Mouse (Mus musculus): ENCODE data around the gene Hint1.

DNA sequence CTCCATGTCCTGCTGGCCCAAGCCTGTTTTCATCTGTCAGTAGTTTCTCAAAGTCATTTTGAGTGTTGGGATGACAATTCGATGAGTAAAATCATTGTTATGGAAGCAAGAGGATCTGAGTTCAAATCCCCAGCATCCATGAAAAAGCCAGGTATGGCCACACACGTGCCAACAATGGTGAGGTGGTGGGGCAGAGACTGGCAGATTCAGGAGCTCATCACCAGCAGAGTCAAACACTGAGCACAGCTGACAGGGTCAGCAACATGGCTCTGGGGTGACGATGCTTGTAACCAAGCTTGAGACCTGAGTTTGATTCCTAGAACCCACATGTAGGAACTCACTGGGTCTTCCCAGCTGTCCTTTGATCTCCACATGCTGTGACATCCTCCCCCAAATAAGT lies 38.9 kb downstream of the Hint1 start:
- TF ChIP-seq MXI1 (IDR thresholded peaks at IDR 0.05; ENCODE audit: low read depth, low read length) = no peak
- TF ChIP-seq JUND (IDR thresholded peaks at IDR 0.05; ENCODE audit: low read depth, low read length) = no peak
- no peak for TF ChIP-seq POLR2A (IDR thresholded peaks at IDR 0.05; ENCODE audit: control insufficient read depth in 1 of 2, insufficient read depth in 1 of 2, low read depth in 1 of 2, low read length in 2 of 2, poor library complexity in 1 of 2)
- no peak for TF ChIP-seq RAD21 (IDR thresholded peaks at IDR 0.05; ENCODE audit: low read depth, low read length)
- TF ChIP-seq MEF2A (IDR thresholded peaks at IDR 0.05; ENCODE audit: extremely low read depth, insufficient replicate concordance, low read depth, low read length, poor library complexity, severe bottlenecking) = no peak
- no peak for TF ChIP-seq ZMIZ1 (IDR thresholded peaks at IDR 0.05; ENCODE audit: low read depth, low read length)
- TF ChIP-seq ZNF384 (IDR thresholded peaks at IDR 0.05; ENCODE audit: low read depth, low read length) = no peak
- TF ChIP-seq MAFK (IDR thresholded peaks at IDR 0.05; ENCODE audit: borderline replicate concordance, low read depth, low read length) = no peak
- no peak for TF ChIP-seq EP300 (IDR thresholded peaks at IDR 0.05; ENCODE audit: low read depth in 1 of 2, low read length in 2 of 2)
- TF ChIP-seq SMC3 (IDR thresholded peaks at IDR 0.05; ENCODE audit: low read depth, low read length) = no peak
- no peak for TF ChIP-seq CTCF (IDR thresholded peaks at IDR 0.05 in 2 of 3, conservative IDR thresholded peaks at IDR 0.05 in 1 of 3; ENCODE audit: control insufficient read depth in 1 of 3, insufficient read depth in 1 of 3, low read depth in 2 of 3, low read length in 3 of 3, poor library complexity in 1 of 3, severe bottlenecking in 1 of 3)

Data from MEL (cell line).